Mouse (Mus musculus): ENCODE measurements at regions not wholly inside any gene's neighbourhood (a gene's known extent, or its start where the extent isn't known, plus 50 kb on each side); places are given as distances from the start of the nearest gene placed in this dataset.

DNA sequence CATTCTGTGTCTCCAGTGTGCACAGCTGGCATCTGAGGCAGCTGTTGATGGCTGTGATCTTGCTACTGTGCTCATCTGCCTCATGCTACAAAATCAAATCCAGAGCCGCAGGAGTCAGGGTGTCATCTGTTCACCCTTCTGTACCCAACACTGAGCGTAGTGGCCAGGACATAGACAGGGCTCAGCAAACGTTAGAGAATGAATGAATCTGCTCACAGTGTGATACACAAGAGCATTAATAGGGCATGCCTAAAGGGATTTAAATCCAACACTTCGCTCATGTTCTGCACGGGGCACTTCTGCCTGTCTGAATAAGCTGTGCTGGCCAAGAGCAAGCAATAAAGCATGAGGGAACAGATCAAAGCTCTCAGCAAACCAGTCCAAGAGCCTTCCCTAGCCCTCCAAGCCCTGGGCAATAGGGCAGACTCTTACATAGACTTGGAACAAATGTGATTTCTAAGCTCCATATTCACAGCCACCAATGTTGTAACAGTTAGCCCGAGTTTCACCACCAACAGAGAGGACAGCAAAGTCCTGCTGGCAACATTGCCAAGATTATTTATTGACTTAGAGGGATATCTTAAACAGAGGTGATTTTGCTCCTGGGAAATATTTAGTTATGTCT is 633.8 kb upstream of the Cdh5 start:
- 69% methylated on average over 6 of the region's 6 CpGs for WGBS
- TF ChIP-seq POLR2A (IDR thresholded peaks at IDR 0.05; ENCODE audit: borderline replicate concordance, control insufficient read depth, low read depth, low read length) (no peak), CTCF (IDR thresholded peaks at IDR 0.05; ENCODE audit: control insufficient read depth, insufficient read depth, low read length) (no peak)
- H3K4me3 ChIP-seq (replicated peaks; ENCODE audit: control insufficient read depth, low read depth, low read length) = no peak overlapping the region

DNA sequence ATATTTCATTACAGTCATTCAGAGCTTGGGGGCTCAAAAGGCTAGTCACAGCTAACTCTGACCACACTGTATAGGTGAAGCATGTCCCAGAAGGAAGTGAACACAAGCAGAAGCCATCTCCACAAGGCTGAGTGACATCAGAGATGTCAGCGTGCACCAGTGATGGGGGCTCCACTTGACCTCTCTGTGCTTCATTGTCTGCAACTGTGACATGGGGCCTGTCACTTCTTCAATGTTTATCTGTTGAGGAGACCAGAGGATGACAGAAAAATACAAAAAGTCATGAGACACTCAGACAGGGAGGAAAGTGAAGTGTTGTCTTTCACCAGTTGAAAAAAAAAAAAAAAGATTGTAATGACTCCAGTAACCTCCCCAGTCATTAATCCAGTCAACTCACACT is 632.4 kb upstream of the Cdh5 start:
- 75% methylated on average over 1 of the region's 1 CpGs for WGBS
- Histone ChIP-seq H3K4me3 (replicated peaks; ENCODE audit: control insufficient read depth, low read depth, low read length) (no peak overlapping the region), H3K27ac (ENCODE audit: control insufficient read depth, insufficient read depth, low read depth, low read length, poor library complexity) (no peak overlapping the region), H3K4me1 (ENCODE audit: control insufficient read depth, insufficient read depth, low read length) (no peaks in the 10 kb centered on the region)
- no peak for TF ChIP-seq CTCF (IDR thresholded peaks at IDR 0.05; ENCODE audit: control insufficient read depth, insufficient read depth, low read length)
- TF ChIP-seq POLR2A (IDR thresholded peaks at IDR 0.05; ENCODE audit: borderline replicate concordance, control insufficient read depth, low read depth, low read length) = no peak

More for the DNA sequence above, 633.8 kb upstream of the Cdh5 start:
- Histone ChIP-seq H3K4me1 (ENCODE audit: control insufficient read depth, insufficient read depth, low read length) (no peaks in the 10 kb centered on the region), H3K27ac (ENCODE audit: control insufficient read depth, insufficient read depth, low read depth, low read length, poor library complexity) (no peak overlapping the region)

DNA sequence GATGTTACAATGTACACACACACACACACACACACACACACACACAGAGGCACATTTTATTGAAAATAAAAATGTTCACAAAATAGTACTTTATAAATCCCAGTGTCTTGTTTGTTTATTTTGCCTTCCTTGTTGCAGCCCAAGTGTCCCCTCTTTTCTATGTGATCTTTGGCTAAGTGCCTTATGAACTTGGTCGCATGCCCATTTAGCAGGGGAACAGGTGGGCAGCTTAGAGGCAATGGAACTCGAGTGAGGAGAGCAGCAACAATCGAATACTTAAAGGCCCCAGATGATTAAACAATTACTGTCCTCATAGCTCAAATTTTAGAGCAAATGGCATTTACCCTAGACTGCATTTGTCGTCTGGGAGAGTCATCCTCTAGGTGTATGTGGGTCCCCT is 631.1 kb upstream of the Cdh5 start:
- no peak overlapping the region for H3K27ac ChIP-seq (ENCODE audit: control insufficient read depth, insufficient read depth, low read depth, low read length, poor library complexity)
- TF ChIP-seq POLR2A (IDR thresholded peaks at IDR 0.05; ENCODE audit: borderline replicate concordance, control insufficient read depth, low read depth, low read length) = no peak
- TF ChIP-seq CTCF (IDR thresholded peaks at IDR 0.05; ENCODE audit: control insufficient read depth, insufficient read depth, low read length) = no peak
- no peaks in the 10 kb centered on the region for H3K4me1 ChIP-seq (ENCODE audit: control insufficient read depth, insufficient read depth, low read length)
- H3K4me3 ChIP-seq (replicated peaks; ENCODE audit: control insufficient read depth, low read depth, low read length) = no peak overlapping the region
- 66% methylated on average over 4 of the region's 4 CpGs for WGBS

DNA sequence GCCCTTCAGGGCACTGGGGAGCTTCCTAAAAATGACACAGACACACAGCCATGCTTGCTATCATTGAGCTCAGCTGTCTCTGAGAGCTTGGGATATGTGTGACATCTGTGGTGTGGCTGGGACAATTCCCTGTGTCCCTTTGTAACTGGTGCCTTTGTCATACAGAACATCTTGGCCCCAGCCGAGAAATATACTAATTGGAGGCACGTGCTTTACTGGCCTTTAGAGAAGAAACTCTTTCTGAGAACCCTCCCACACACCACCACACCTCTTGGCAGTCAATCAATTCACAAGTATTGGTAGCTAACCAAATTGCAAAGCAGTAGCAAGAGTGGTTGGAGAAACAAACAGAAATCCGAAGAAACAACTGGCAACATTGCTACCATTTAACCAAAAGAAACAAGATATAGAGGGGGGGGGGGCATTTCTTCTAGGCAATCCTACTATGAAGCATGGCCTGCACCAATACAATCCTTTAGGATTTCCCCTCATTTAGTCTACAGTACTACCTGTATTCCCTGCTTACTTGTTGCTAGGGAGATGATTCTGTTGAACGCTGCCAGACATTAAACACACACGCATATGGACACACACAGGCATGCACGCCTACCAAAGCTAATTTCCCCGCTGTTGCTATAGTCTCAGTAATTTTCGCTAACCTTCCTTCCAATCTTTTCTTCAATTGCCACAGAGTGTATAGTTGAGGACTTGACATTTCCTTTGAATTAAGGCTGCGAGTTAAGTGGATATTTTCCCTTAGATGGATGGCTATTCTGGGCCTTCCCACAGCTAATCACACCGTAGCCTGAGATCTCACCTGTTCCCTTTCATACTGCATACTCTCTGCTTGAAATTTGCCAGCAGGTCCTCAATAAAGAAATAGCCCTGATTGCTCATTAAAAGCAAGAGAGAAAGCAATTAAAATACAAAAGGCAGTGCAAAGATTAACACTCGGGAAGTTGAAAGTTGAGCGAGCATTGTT is 625.3 kb upstream of the Cdh5 start:
- Histone ChIP-seq H3K27ac (ENCODE audit: control insufficient read depth, insufficient read depth, low read depth, low read length, poor library complexity) (no peak overlapping the region), H3K4me3 (replicated peaks; ENCODE audit: control insufficient read depth, low read depth, low read length) (no peak overlapping the region), H3K4me1 (ENCODE audit: control insufficient read depth, insufficient read depth, low read length) (no peaks in the 10 kb centered on the region)
- no peak for TF ChIP-seq CTCF (IDR thresholded peaks at IDR 0.05; ENCODE audit: control insufficient read depth, insufficient read depth, low read length)
- no peak for TF ChIP-seq POLR2A (IDR thresholded peaks at IDR 0.05; ENCODE audit: borderline replicate concordance, control insufficient read depth, low read depth, low read length)
- 83% methylated on average over 12 of the region's 12 CpGs for WGBS

DNA sequence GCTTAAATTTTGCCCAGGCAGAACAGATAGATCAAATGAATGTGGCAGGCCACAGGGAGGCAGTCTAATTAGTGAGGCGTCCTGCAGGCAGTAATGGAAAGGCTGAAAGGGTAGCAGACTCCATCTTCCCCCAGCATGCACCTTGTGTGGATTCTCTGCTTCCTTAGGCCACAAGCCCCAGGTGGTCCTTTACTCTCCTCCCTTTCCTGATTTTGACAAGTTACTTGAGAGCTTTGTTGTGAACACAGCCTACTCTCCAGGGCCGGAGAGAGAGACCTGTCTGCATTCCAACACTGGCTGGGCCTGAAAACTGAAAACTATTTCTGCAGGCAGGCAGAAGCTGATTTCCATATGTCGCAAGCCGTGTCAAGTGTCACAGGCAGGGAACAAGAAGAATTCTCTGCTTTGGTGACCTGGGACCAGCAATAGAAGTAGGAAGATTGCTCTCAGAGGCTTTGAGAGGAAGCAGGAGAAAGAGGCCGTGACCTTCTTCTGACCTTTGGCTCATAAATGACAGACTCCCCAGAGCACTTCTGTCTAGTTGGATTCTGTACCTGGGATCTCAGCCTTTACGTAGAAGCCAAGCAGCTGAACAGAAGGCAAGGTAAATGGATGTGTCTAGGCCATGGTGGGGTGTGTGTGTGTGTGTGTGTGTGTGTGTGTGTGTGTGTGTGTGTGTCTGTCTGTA is 619.2 kb upstream of the Cdh5 start:
- H3K4me1 ChIP-seq (ENCODE audit: control insufficient read depth, insufficient read depth, low read length) = no peaks in the 10 kb centered on the region
- no peak overlapping the region for H3K27ac ChIP-seq (ENCODE audit: control insufficient read depth, insufficient read depth, low read depth, low read length, poor library complexity)
- TF ChIP-seq POLR2A (IDR thresholded peaks at IDR 0.05; ENCODE audit: borderline replicate concordance, control insufficient read depth, low read depth, low read length) (no peak), CTCF (IDR thresholded peaks at IDR 0.05; ENCODE audit: control insufficient read depth, insufficient read depth, low read length) (no peak)
- no peak overlapping the region for H3K4me3 ChIP-seq (replicated peaks; ENCODE audit: control insufficient read depth, low read depth, low read length)
- 66% methylated on average over 6 of the region's 6 CpGs for WGBS

DNA sequence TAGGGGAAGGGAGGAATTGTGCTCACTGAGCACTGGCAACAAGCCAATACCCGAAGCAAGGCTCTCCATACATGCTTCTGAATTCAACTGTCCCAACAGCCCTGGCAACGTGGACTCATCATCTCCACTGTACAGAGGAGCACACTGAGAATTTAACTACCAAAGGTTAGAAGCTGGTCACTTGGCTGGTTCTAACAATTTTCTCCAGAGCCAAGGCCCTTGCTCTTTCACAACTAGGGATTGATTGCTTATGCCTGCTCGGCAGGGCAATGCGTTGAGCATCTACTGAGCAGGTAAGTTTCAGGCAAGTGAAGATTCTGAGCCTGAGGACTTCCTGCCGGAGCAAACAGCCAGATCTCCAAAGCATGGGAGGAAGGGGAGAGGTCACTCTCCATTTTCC is 616.0 kb upstream of the Cdh5 start:
- WGBS = 71% methylated on average over 5 of the region's 5 CpGs
- Histone ChIP-seq H3K4me3 (replicated peaks; ENCODE audit: control insufficient read depth, low read depth, low read length) (no peak overlapping the region), H3K27ac (ENCODE audit: control insufficient read depth, insufficient read depth, low read depth, low read length, poor library complexity) (no peak overlapping the region), H3K4me1 (ENCODE audit: control insufficient read depth, insufficient read depth, low read length) (no peaks in the 10 kb centered on the region)
- no peak for TF ChIP-seq POLR2A (IDR thresholded peaks at IDR 0.05; ENCODE audit: borderline replicate concordance, control insufficient read depth, low read depth, low read length)
- no peak for TF ChIP-seq CTCF (IDR thresholded peaks at IDR 0.05; ENCODE audit: control insufficient read depth, insufficient read depth, low read length)

DNA sequence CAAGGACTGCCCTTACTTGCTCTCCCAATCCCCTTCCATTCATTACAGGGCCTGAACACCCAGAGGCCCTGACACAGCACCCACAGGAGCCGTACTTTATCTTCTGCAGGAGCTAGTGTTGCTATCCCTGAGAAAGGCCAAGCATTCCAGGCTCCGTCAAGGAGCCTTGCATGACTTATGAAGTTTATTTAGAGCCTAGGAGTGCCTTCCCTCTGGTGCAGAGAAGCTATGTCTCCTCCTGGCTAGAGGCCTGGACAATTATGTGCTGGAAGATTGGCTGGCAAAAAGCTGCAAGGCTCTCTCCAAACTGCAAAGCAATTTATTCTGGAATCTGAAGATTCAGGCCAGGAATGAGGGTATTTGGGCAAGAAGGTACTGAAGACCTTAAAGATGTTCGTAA is 612.0 kb upstream of the Cdh5 start:
- Histone ChIP-seq H3K4me1 (ENCODE audit: control insufficient read depth, insufficient read depth, low read length) (no peaks in the 10 kb centered on the region), H3K4me3 (replicated peaks; ENCODE audit: control insufficient read depth, low read depth, low read length) (no peak overlapping the region), H3K27ac (ENCODE audit: control insufficient read depth, insufficient read depth, low read depth, low read length, poor library complexity) (no peak overlapping the region)
- WGBS = 70% methylated on average over 3 of the region's 3 CpGs
- TF ChIP-seq CTCF (IDR thresholded peaks at IDR 0.05; ENCODE audit: control insufficient read depth, insufficient read depth, low read length) (no peak), POLR2A (IDR thresholded peaks at IDR 0.05; ENCODE audit: borderline replicate concordance, control insufficient read depth, low read depth, low read length) (no peak)

DNA sequence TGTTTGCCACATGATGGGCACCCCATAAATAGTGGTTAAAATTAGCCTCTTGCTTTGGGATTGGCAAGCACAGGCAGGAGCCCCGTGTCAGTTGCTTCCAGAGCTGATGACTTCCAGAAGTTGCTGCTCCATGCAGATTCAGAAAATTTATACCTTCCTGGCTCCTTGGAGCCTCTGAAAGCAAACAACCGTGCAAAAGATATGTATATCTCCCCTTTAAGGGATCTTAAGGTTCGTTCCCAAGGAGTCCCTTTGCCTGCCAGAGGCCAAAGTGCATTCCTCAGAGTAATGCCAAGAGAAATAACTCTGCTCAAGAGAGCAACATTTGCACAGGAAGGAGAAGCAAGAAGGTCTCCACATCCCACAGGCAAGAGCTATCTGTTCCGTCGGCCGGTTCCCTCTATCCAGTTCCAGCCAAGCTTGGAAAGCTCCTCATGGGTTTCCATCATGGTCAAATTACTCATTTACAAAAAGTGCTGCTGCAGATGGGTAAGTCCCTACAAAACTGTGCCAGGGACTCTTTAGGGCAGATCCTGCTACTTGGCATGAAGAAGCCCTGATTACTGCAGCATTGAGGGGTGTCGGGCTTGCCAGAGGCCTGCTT is 608.4 kb upstream of the Cdh5 start:
- no peak for TF ChIP-seq POLR2A (IDR thresholded peaks at IDR 0.05; ENCODE audit: borderline replicate concordance, control insufficient read depth, low read depth, low read length)
- no peak for TF ChIP-seq CTCF (IDR thresholded peaks at IDR 0.05; ENCODE audit: control insufficient read depth, insufficient read depth, low read length)
- Histone ChIP-seq H3K4me1 (ENCODE audit: control insufficient read depth, insufficient read depth, low read length) (no peaks in the 10 kb centered on the region), H3K4me3 (replicated peaks; ENCODE audit: control insufficient read depth, low read depth, low read length) (no peak overlapping the region), H3K27ac (ENCODE audit: control insufficient read depth, insufficient read depth, low read depth, low read length, poor library complexity) (no peak overlapping the region)
- WGBS = 71% methylated on average over 7 of the region's 7 CpGs

Measured in bone marrow, adult 2 months (tissue).